13 mouse cellular contexts compared by ENCODE assay signal in genomic region chrX:10449323-10449980, GRCm38 (mm10). TPM values are rescaled to one million over a fixed set of nuclear protein-coding genes. Genes with fewer than 3 reads are reported as not detected.
DNase-seq lines count a peak whose midpoint lies in the region; ATAC-seq and TF ChIP-seq lines count a peak whose summit lies in the region.
"Had no signal": no experiment of that assay in that cellular context is flagged by ENCODE, and none has a peak within 500 bp of the region (broad histone marks: within the 10 kb centered on the region; RNA-seq: fewer than 3 reads in every experiment).

No protein-coding gene starts in this region.

- peak; percentile 94 for DNase-seq in brain, adult 2 months (ENCODE audit: low read depth, low spot score)
- peak; percentile 72 for DNase-seq in cerebellum, adult 8-10 months
- DNase-seq in left cerebral cortex, postnatal 25 days (ENCODE audit: low spot score in 2 of 2): peak; percentile 26 to 65
- DNase-seq in retina, embryonic 14.5 days (ENCODE audit: low spot score): no peak
- no peak for DNase-seq in natural killer cell, adult 2 months (ENCODE audit: low spot score in 2 of 2)
- no peak for DNase-seq in limb, embryonic 10.5 days (ENCODE audit: low spot score)
- DNase-seq: thymus, adult 2 months had no signal

- WGBS in intestine, postnatal 0 days: 67% methylated on average over 10 of the region's 10 CpGs
- 88% methylated on average over 10 of the region's 10 CpGs for WGBS in limb, embryonic 10.5 days
- 86% methylated on average over 10 of the region's 10 CpGs for WGBS in midbrain, embryonic 13.5 days

- TF ChIP-seq CTCF in intestine, postnatal 0 days (IDR thresholded peaks at IDR 0.05; ENCODE audit: low read depth): no peak

- no peak overlapping the region for H3K4me2 ChIP-seq in intestine, postnatal 0 days (replicated peaks; ENCODE audit: low read depth)
- H3K4me2 ChIP-seq in midbrain, embryonic 13.5 days (replicated peaks): no peak overlapping the region
- H3K4me2 ChIP-seq: heart, embryonic 11.5 days; hindbrain, embryonic 15.5 days; limb, embryonic 12.5 days had no signal

- no peaks in the 10 kb centered on the region for H3K4me1 ChIP-seq in intestine, postnatal 0 days (replicated peaks; ENCODE audit: control insufficient read depth, insufficient read depth, low read length)
- H3K4me1 ChIP-seq in limb, embryonic 10.5 days: no peaks in the 10 kb centered on the region
- H3K4me1 ChIP-seq in midbrain, embryonic 13.5 days (replicated peaks): no peaks in the 10 kb centered on the region
- H3K4me1 ChIP-seq: hindbrain, embryonic 15.5 days; limb, embryonic 12.5 days had no signal

- no peaks in the 10 kb centered on the region for H3K36me3 ChIP-seq in intestine, postnatal 0 days (ENCODE audit: control insufficient read depth, insufficient read depth)
- H3K36me3 ChIP-seq in limb, embryonic 10.5 days: no peaks in the 10 kb centered on the region
- H3K36me3 ChIP-seq in midbrain, embryonic 13.5 days: no peaks in the 10 kb centered on the region
- H3K36me3 ChIP-seq: hindbrain, embryonic 15.5 days; limb, embryonic 12.5 days had no signal

- no peaks in the 10 kb centered on the region for H3K9me3 ChIP-seq in intestine, postnatal 0 days (ENCODE audit: control insufficient read depth)
- no peaks in the 10 kb centered on the region for H3K9me3 ChIP-seq in limb, embryonic 10.5 days (replicated peaks)
- no peaks in the 10 kb centered on the region for H3K9me3 ChIP-seq in midbrain, embryonic 13.5 days
- H3K9me3 ChIP-seq: hindbrain, embryonic 15.5 days; limb, embryonic 12.5 days had no signal

- peak; percentile 75; the same call in 1 of the 2 replicates for ATAC-seq in intestine, postnatal 0 days
- no peak for ATAC-seq in midbrain, embryonic 13.5 days
- ATAC-seq: activated CD4-positive, CD25-positive, alpha-beta regulatory T cell, adult 4 months had no signal

- H3K27me3 ChIP-seq in intestine, postnatal 0 days (replicated peaks; ENCODE audit: control insufficient read depth, insufficient read depth, low read length): no peaks in the 10 kb centered on the region
- H3K27me3 ChIP-seq in limb, embryonic 10.5 days (ENCODE audit: low read depth, poor library complexity, severe bottlenecking): 0 out of 2 replicates have a peak, but pooled peaks cover 6% of the 10 kb centered on the region
- no peaks in the 10 kb centered on the region for H3K27me3 ChIP-seq in midbrain, embryonic 13.5 days
- H3K27me3 ChIP-seq: hindbrain, embryonic 15.5 days; limb, embryonic 12.5 days had no signal

- H3K9ac ChIP-seq in intestine, postnatal 0 days (ENCODE audit: low read depth, low read length): no peak overlapping the region
- H3K9ac ChIP-seq in midbrain, embryonic 13.5 days (replicated peaks): no peak overlapping the region
- H3K9ac ChIP-seq: hindbrain, embryonic 15.5 days; limb, embryonic 12.5 days had no signal

- no peak overlapping the region for H3K27ac ChIP-seq in intestine, postnatal 0 days (ENCODE audit: low read depth, low read length)
- no peak overlapping the region for H3K27ac ChIP-seq in limb, embryonic 10.5 days
- H3K27ac ChIP-seq in midbrain, embryonic 13.5 days: no peak overlapping the region
- H3K27ac ChIP-seq: hindbrain, embryonic 15.5 days; limb, embryonic 12.5 days had no signal

- intact Hi-C loops in left cerebral cortex, postnatal 25 days (cut with DNase I): no loop called here

- H3K4me3 ChIP-seq in intestine, postnatal 0 days (ENCODE audit: low read depth, low read length): no peak overlapping the region
- H3K4me3 ChIP-seq in limb, embryonic 10.5 days: no peak overlapping the region
- no peak overlapping the region for H3K4me3 ChIP-seq in midbrain, embryonic 13.5 days (replicated peaks)
- H3K4me3 ChIP-seq: hindbrain, embryonic 15.5 days; limb, embryonic 12.5 days had no signal

RNA-seq across cellular contexts. Expression of gene Tspan7, which starts 35.5 kb away (rescaled TPM):
- polyA plus RNA-seq in intestine, postnatal 0 days (2015; fragmentation: Nextera tagmentation; extraction: Ambion mirVana): 120 and 125 TPM in 2 replicates
- total RNA-seq in left cerebral cortex, postnatal 25 days (2021): 1,000 to 10,000 TPM; 1,390 to 1,508 TPM
- 45.8 and 46.5 TPM in 2 replicates for polyA plus RNA-seq in limb, embryonic 10.5 days (2016; fragmentation: Nextera tagmentation; extraction: Ambion mirVana)
- 189 and 209 TPM in 2 replicates for polyA plus RNA-seq in midbrain, embryonic 13.5 days (2015; fragmentation: Nextera tagmentation; extraction: Ambion mirVana)

Comparison
In these comparisons a context has a peak if more than half of its experiments do, and no peak if none do; other contexts are left out.
1. DNase-seq: peak in brain, adult 2 months (single experiment), cerebellum, adult 8-10 months (single experiment) and left cerebral cortex, postnatal 25 days (2 of 2); none in retina, embryonic 14.5 days (single experiment), natural killer cell, adult 2 months (0 of 2) and limb, embryonic 10.5 days (single experiment).